Mouse (Mus musculus): ENCODE data around the gene Psmc3.

The Psmc3 gene

DNA sequence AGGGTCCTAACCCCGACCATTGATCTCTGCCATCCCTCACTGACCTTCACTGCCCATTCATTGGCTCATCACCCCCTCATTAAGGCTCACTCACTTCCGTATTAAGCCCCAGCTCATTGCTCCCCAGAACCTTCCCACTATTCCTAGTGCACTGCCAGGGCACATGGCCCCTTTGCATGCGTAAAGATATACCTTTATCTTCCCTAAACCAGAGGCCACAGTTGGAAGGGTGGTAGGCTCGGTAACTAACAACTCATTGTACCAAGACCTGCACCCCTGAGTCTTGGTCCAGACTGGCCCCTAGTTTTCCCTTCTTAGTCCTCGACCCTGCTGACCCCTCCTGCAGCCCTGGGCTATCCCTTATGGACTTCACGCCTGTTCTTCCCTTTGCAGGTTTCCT lies 60.0 kb downstream of the Psmc3 start:
- DNase-seq, result no peak

DNA sequence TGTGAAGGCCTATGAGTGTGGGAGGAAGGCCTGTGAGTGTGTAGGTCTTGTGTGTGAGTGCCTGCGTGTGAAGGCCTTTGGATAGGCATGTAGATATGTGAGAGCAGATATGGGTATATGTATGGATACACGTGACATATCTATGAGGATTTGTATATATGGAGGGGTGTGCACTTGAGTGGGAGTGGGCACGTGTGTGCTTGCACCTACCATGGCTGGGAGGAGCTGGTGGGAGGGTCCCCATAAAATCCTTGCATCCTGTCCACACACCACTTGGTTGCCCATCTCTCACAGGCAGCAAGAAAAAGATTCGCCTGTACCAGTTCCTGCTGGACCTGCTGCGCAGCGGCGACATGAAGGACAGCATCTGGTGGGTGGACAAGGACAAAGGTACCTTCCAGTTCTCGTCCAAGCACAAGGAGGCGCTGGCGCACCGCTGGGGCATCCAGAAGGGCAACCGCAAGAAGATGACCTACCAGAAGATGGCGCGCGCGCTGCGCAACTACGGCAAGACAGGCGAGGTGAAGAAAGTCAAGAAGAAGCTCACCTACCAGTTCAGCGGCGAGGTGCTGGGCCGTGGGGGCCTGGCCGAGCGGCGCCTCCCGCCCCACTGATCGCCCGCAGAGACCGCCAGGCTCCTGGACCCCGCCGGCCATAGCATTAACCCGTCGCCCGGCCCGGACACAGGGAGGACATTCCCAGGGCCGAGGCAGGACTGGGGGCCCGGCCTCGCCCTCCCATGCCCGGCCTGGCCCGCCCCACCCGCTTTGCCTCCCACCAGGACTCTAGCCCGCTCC lies 61.2 kb downstream of the Psmc3 start:
- DNase-seq, result peak; percentile 94

DNA sequence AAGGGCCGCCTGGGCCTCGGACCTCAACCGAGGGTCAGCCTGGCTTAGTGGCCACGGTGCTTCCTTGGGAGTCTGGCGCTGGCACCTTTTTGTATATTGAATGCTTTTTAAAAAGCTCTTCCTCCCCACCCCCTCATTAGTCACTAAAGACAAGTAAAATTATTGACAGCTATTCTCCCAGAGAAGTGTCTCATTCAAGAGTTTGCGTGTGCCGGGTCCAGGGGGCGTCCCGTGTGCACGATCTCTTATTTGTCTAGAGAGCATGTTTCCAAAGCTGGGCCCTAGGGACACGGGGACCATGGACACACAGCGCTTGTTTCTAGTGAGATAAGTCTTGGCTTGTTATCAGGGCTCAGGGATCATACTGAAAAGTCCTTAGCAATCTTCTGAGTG lies 61.8 kb downstream of the Psmc3 start:
- DNase-seq, result no peak
